Mouse (Mus musculus) testis, adult 2 months (tissue): ENCODE data around the gene Ttc39b. TPM values are rescaled to one million over a fixed set of nuclear protein-coding genes. Genes with fewer than 3 reads are reported as not detected.

Experiments used
- H3K27ac ChIP-seq: fragments of 200-500 bp; 2 replicates; pipeline ENCODE4 v1.5.1; 2012; ENCODE audit warnings: low read depth, low read length; ENCODE audit not compliant: control insufficient read depth, insufficient read depth
- H3K27me3 ChIP-seq: fragments of 200-500 bp; 2 replicates; pipeline ENCODE4 v1.6.1; 2012; ENCODE audit warnings: mild to moderate bottlenecking, low read length, moderate library complexity; ENCODE audit not compliant: control insufficient read depth, insufficient read depth
- H3K36me3 ChIP-seq: fragments of 200-500 bp; 2 replicates; pipeline ENCODE4 v1.6.1; 2012; ENCODE audit warnings: mild to moderate bottlenecking, low read length; ENCODE audit not compliant: control insufficient read depth, insufficient read depth
- H3K4me1 ChIP-seq: fragments of 200-500 bp; 2 replicates; pipeline ENCODE4 v1.6.1; 2012; ENCODE audit warnings: low read length; ENCODE audit not compliant: control insufficient read depth, insufficient read depth
- H3K4me3 ChIP-seq: fragments of 200-500 bp; 2 replicates; pipeline ENCODE4 v1.5.1; 2012; ENCODE audit warnings: low read depth, mild to moderate bottlenecking, low read length, moderate library complexity, mixed read lengths; ENCODE audit not compliant: control insufficient read depth
- CTCF ChIP-seq: fragments of 200-500 bp; IDR thresholded peaks from 2 replicates; pipeline ENCODE4 v1.5.1; 2012; ENCODE audit warnings: low read depth, mild to moderate bottlenecking, inconsistent platforms, low read length, moderate library complexity; ENCODE audit not compliant: control insufficient read depth, insufficient read depth, insufficient replicate concordance
- POLR2A ChIP-seq: fragments of 200-500 bp; IDR thresholded peaks from 2 replicates; pipeline ENCODE4 v1.6.1; 2012; ENCODE audit warnings: low read depth, mild to moderate bottlenecking, inconsistent platforms, low read length, moderate library complexity; ENCODE audit not compliant: control insufficient read depth
- polyA plus RNA-seq: library from polyadenylated mRNA; depleted of rRNA; stranded (reverse); fragments of >200 nt; gene quantifications from 2 replicates; pipeline ENCODE4 v1.2.3, GENCODE M21; 2012

Gene Ttc39b
- polyA plus RNA-seq, 1 experiment, result 6.6 TPM

- Histone ChIP-seq H3K27ac (no peak overlapping the region), H3K4me3 (no peak overlapping the region), H3K4me1 (no peaks in the 10 kb centered on the region; the same call in 1 of the 2 replicates), H3K36me3 (no peaks in the 10 kb centered on the region), H3K27me3 (no peaks in the 10 kb centered on the region)
- TF ChIP-seq POLR2A (no peak), CTCF (no peak)
These were observed 13.1 kb downstream of the Ttc39b start for GRCm38 (mm10) chr4:83310990-83311389.

GRCm38 (mm10) chr4:83308914-83309313 lies 15.1 kb downstream of the Ttc39b start:
- Histone ChIP-seq H3K4me3 (no peak overlapping the region), H3K27ac (no peak overlapping the region), H3K36me3 (no peaks in the 10 kb centered on the region), H3K4me1 (no peaks in the 10 kb centered on the region), H3K27me3 (no peaks in the 10 kb centered on the region)
- TF ChIP-seq CTCF (no peak), POLR2A (no peak)

GRCm38 (mm10) chr4:83307686-83308469 lies 16.2 kb downstream of the Ttc39b start:
- Histone ChIP-seq H3K27ac (no peak overlapping the region), H3K4me1 (no peaks in the 10 kb centered on the region), H3K36me3 (no peaks in the 10 kb centered on the region), H3K4me3 (no peak overlapping the region), H3K27me3 (no peaks in the 10 kb centered on the region)
- no peak for TF ChIP-seq CTCF
- no peak for TF ChIP-seq POLR2A

GRCm38 (mm10) chr4:83306879-83307278 lies 17.2 kb downstream of the Ttc39b start:
- no peak overlapping the region for H3K27ac ChIP-seq
- H3K36me3 ChIP-seq, result no peaks in the 10 kb centered on the region
- no peak overlapping the region for H3K4me3 ChIP-seq
- TF ChIP-seq CTCF (no peak), POLR2A (no peak)
- no peaks in the 10 kb centered on the region for H3K4me1 ChIP-seq
- no peaks in the 10 kb centered on the region for H3K27me3 ChIP-seq

- TF ChIP-seq POLR2A (no peak), CTCF (no peak)
- H3K27ac ChIP-seq, result no peak overlapping the region
These were observed 19.0 kb downstream of the Ttc39b start for GRCm38 (mm10) chr4:83305099-83305498.

GRCm38 (mm10) chr4:83302887-83303827 lies 20.9 kb downstream of the Ttc39b start:
- TF ChIP-seq CTCF (no peak), POLR2A (no peak)
- Histone ChIP-seq H3K4me1 (no peaks in the 10 kb centered on the region), H3K4me3 (no peak overlapping the region), H3K36me3 (no peaks in the 10 kb centered on the region), H3K27me3 (no peaks in the 10 kb centered on the region), H3K27ac (no peak overlapping the region)

More at GRCm38 (mm10) chr4:83305099-83305498, 19.0 kb downstream of the Ttc39b start:
- no peak overlapping the region for H3K4me3 ChIP-seq
- no peaks in the 10 kb centered on the region for H3K36me3 ChIP-seq
- no peaks in the 10 kb centered on the region for H3K4me1 ChIP-seq
- H3K27me3 ChIP-seq, result no peaks in the 10 kb centered on the region
